Mouse (Mus musculus) hindbrain, embryonic 10.5 days (tissue): ENCODE results near the gene Fcrla. TPM values are rescaled to one million over a fixed set of nuclear protein-coding genes. Genes with fewer than 3 reads are reported as not detected.
"Not testable (repeated sequence)": the region's sequence is repeated elsewhere in the genome, so short reads cannot be mapped to it uniquely, and the experiment has no call there.

ENCODE experiments used
- DNase-seq: peaks from one replicate; pipeline ENCODE4 v3.0.0-alpha.2; 2017; ENCODE audit warnings: low spot score
- H3K27ac ChIP-seq: fragments of 300-500 bp; sonication (generic); 2 replicates; pipeline ENCODE4 v1.5.1; 2016; ENCODE audit warnings: mild to moderate bottlenecking, moderate library complexity
- H3K27me3 ChIP-seq: fragments of 300-500 bp; sonication (generic); 2 replicates; pipeline ENCODE4 v1.6.1; 2016; ENCODE audit warnings: mild to moderate bottlenecking; ENCODE audit not compliant: poor library complexity, insufficient read depth, severe bottlenecking
- H3K36me3 ChIP-seq: fragments of 300-500 bp; sonication (generic); 2 replicates; pipeline ENCODE4 v1.6.1; 2016; ENCODE audit warnings: mild to moderate bottlenecking, moderate library complexity
- H3K4me1 ChIP-seq: fragments of 300-500 bp; sonication (generic); replicated peaks from 2 replicates; pipeline ENCODE4 v1.6.1; 2016; ENCODE audit warnings: mild to moderate bottlenecking
- H3K4me3 ChIP-seq: fragments of 300-500 bp; sonication (generic); 2 replicates; pipeline ENCODE4 v1.5.1; 2016; ENCODE audit warnings: mild to moderate bottlenecking, moderate library complexity
- H3K9me3 ChIP-seq: fragments of 300-500 bp; sonication (generic); 2 replicates; pipeline ENCODE4 v1.6.1; 2016; ENCODE audit warnings: mild to moderate bottlenecking, moderate library complexity
- whole genome bisulfite sequencing: fragments of 180-500 bp; shearing (Covaris S2); methylation state at CpG from one replicate; pipeline ENCODE4 v1.1.7; 2016; 5-methylcytosine and 5-hydroxymethylcytosine counted together
- polyA plus RNA-seq: library from polyadenylated mRNA; unstranded; fragments of >200 nt; fragmentation: Nextera tagmentation; extraction: Ambion mirVana; gene quantifications from 2 replicates; pipeline ENCODE4 v1.2.1, GENCODE M21; 2016

The Fcrla gene
- polyA plus RNA-seq, 1 experiment from 2014 or later = not detected

- H3K4me1 ChIP-seq = no peaks in the 10 kb centered on the region
- H3K36me3 ChIP-seq = no peaks in the 10 kb centered on the region
- H3K27ac ChIP-seq = no peak overlapping the region
- DNase-seq = no peak
- no peaks in the 10 kb centered on the region for H3K9me3 ChIP-seq
- WGBS = 65% methylated on average over 3 of the region's 3 CpGs
- no peak overlapping the region for H3K4me3 ChIP-seq
- H3K27me3 ChIP-seq = no peaks in the 10 kb centered on the region
Observed at GRCm38 (mm10) chr1:170958225-170958624, 30.8 kb upstream of the Fcrla start.

- no peak overlapping the region for H3K4me3 ChIP-seq
- H3K9me3 ChIP-seq = no peaks in the 10 kb centered on the region
- WGBS = 96% methylated on average over 2 of the region's 2 CpGs
- H3K27ac ChIP-seq = no peak overlapping the region
- H3K36me3 ChIP-seq = no peaks in the 10 kb centered on the region
- H3K4me1 ChIP-seq = no peaks in the 10 kb centered on the region
- DNase-seq = no peak
- H3K27me3 ChIP-seq = no peaks in the 10 kb centered on the region
Observed at GRCm38 (mm10) chr1:170953192-170953591, 25.8 kb upstream of the Fcrla start.

- WGBS = 70% methylated on average over 3 of the region's 3 CpGs
Observed at GRCm38 (mm10) chr1:170950772-170951171, 23.4 kb upstream of the Fcrla start.

GRCm38 (mm10) chr1:170944908-170945307 is 17.5 kb upstream of the Fcrla start:
- H3K4me1 ChIP-seq, DNase-seq, H3K36me3 ChIP-seq, H3K4me3 ChIP-seq, H3K27ac ChIP-seq, H3K27me3 ChIP-seq: not testable (repeated sequence)
- H3K9me3 ChIP-seq = peaks cover 26% of the 10 kb centered on the region
- WGBS = 89% methylated on average over 6 of the region's 9 CpGs

More at GRCm38 (mm10) chr1:170950772-170951171, 23.4 kb upstream of the Fcrla start:
- Histone ChIP-seq H3K4me3 (no peak overlapping the region), H3K27ac (no peak overlapping the region), H3K36me3 (no peaks in the 10 kb centered on the region), H3K4me1 (no peaks in the 10 kb centered on the region), H3K9me3 (peaks cover 6% of the 10 kb centered on the region; the same call in 1 of the 2 replicates), H3K27me3 (no peaks in the 10 kb centered on the region)
- DNase-seq = no peak

- WGBS = 92% methylated on average over 9 of the region's 9 CpGs
- not testable (repeated sequence) for H3K27me3 ChIP-seq, H3K4me3 ChIP-seq, H3K36me3 ChIP-seq, H3K27ac ChIP-seq, H3K4me1 ChIP-seq, DNase-seq
- peaks cover 26% of the 10 kb centered on the region for H3K9me3 ChIP-seq
Observed at GRCm38 (mm10) chr1:170944151-170944550, 16.8 kb upstream of the Fcrla start.

GRCm38 (mm10) chr1:170939255-170939654 is 11.9 kb upstream of the Fcrla start:
- Histone ChIP-seq H3K4me1 (no peaks in the 10 kb centered on the region), H3K4me3 (no peak overlapping the region), H3K9me3 (peaks cover 18% of the 10 kb centered on the region), H3K36me3 (no peaks in the 10 kb centered on the region), H3K27ac (no peak overlapping the region), H3K27me3 (no peaks in the 10 kb centered on the region)
- no peak for DNase-seq
- WGBS = 92% methylated on average over 12 of the region's 12 CpGs

- H3K27ac ChIP-seq = no peak overlapping the region
- no peaks in the 10 kb centered on the region for H3K27me3 ChIP-seq
- no peak for DNase-seq
- H3K4me3 ChIP-seq = no peak overlapping the region
- no peaks in the 10 kb centered on the region for H3K9me3 ChIP-seq
- H3K36me3 ChIP-seq = no peaks in the 10 kb centered on the region
- 76% methylated on average over 2 of the region's 2 CpGs for WGBS
- no peaks in the 10 kb centered on the region for H3K4me1 ChIP-seq
Observed at GRCm38 (mm10) chr1:170934383-170934782, 7.0 kb upstream of the Fcrla start.

- DNase-seq = no peak
- no peaks in the 10 kb centered on the region for H3K4me1 ChIP-seq
- H3K4me3 ChIP-seq = no peak overlapping the region
- WGBS = 89% methylated on average over 1 of the region's 1 CpGs
- no peaks in the 10 kb centered on the region for H3K27me3 ChIP-seq
- H3K9me3 ChIP-seq = no peaks in the 10 kb centered on the region
- H3K36me3 ChIP-seq = no peaks in the 10 kb centered on the region
- no peak overlapping the region for H3K27ac ChIP-seq
Observed at GRCm38 (mm10) chr1:170933940-170934339, 6.6 kb upstream of the Fcrla start.

GRCm38 (mm10) chr1:170933386-170933920 is 6.1 kb upstream of the Fcrla start:
- Histone ChIP-seq H3K27ac (no peak overlapping the region), H3K4me1 (no peaks in the 10 kb centered on the region), H3K4me3 (no peak overlapping the region), H3K9me3 (no peaks in the 10 kb centered on the region), H3K27me3 (no peaks in the 10 kb centered on the region), H3K36me3 (no peaks in the 10 kb centered on the region)
- WGBS = 77% methylated on average over 6 of the region's 6 CpGs
- no peak for DNase-seq

- WGBS = 89% methylated on average over 3 of the region's 3 CpGs
- Histone ChIP-seq H3K4me1 (no peaks in the 10 kb centered on the region), H3K27me3 (no peaks in the 10 kb centered on the region), H3K36me3 (no peaks in the 10 kb centered on the region), H3K9me3 (no peaks in the 10 kb centered on the region), H3K27ac (no peak overlapping the region), H3K4me3 (no peak overlapping the region)
- no peak for DNase-seq
Observed at GRCm38 (mm10) chr1:170932043-170932442, 4.7 kb upstream of the Fcrla start.

- DNase-seq = no peak
- Histone ChIP-seq H3K27me3 (no peaks in the 10 kb centered on the region), H3K4me3 (no peak overlapping the region), H3K36me3 (no peaks in the 10 kb centered on the region), H3K9me3 (no peaks in the 10 kb centered on the region), H3K27ac (no peak overlapping the region), H3K4me1 (no peaks in the 10 kb centered on the region)
- WGBS = 89% methylated on average over 4 of the region's 4 CpGs
Observed at GRCm38 (mm10) chr1:170929245-170929644, 1.9 kb upstream of the Fcrla start.

GRCm38 (mm10) chr1:170928467-170928866 is 1.1 kb upstream of the Fcrla start:
- DNase-seq = no peak
- Histone ChIP-seq H3K4me3 (no peak overlapping the region), H3K36me3 (no peaks in the 10 kb centered on the region), H3K4me1 (no peaks in the 10 kb centered on the region), H3K9me3 (no peaks in the 10 kb centered on the region), H3K27ac (no peak overlapping the region), H3K27me3 (no peaks in the 10 kb centered on the region)
- WGBS = 79% methylated on average over 2 of the region's 2 CpGs

- Histone ChIP-seq H3K4me1 (no peaks in the 10 kb centered on the region), H3K27ac (no peak overlapping the region), H3K36me3 (no peaks in the 10 kb centered on the region), H3K4me3 (no peak overlapping the region), H3K9me3 (no peaks in the 10 kb centered on the region), H3K27me3 (no peaks in the 10 kb centered on the region)
- no peak for DNase-seq
- 68% methylated on average over 6 of the region's 6 CpGs for WGBS
Observed at GRCm38 (mm10) chr1:170926941-170927340, 442 bp downstream of the Fcrla start.

GRCm38 (mm10) chr1:170924485-170924884 is 2.9 kb downstream of the Fcrla start:
- Histone ChIP-seq H3K9me3 (no peaks in the 10 kb centered on the region), H3K27me3 (no peaks in the 10 kb centered on the region), H3K27ac (no peak overlapping the region), H3K4me3 (no peak overlapping the region), H3K4me1 (no peaks in the 10 kb centered on the region), H3K36me3 (no peaks in the 10 kb centered on the region)
- DNase-seq = no peak
- WGBS = 87% methylated on average over 6 of the region's 6 CpGs
